Mouse (Mus musculus) small intestine, adult 2 months (tissue): ENCODE results near the gene Flvcr1.
"Not testable (repeated sequence)": the region's sequence is repeated elsewhere in the genome, so short reads cannot be mapped to it uniquely, and the experiment has no call there.

ENCODE experiments used
- CTCF ChIP-seq: fragments of 200-500 bp; IDR thresholded peaks from 2 replicates; pipeline ENCODE4 v1.5.1; 2012; ENCODE audit warnings: low read depth, mild to moderate bottlenecking, control low read depth, inconsistent platforms, low read length, moderate library complexity, mixed read lengths; ENCODE audit not compliant: insufficient replicate concordance, insufficient read length; ENCODE audit errors: extremely low read depth
- POLR2A ChIP-seq: fragments of 200-500 bp; IDR thresholded peaks from 2 replicates; pipeline ENCODE4 v1.6.1; 2012; ENCODE audit warnings: low read depth, mild to moderate bottlenecking, control low read depth, inconsistent platforms, low read length, moderate library complexity

DNA sequence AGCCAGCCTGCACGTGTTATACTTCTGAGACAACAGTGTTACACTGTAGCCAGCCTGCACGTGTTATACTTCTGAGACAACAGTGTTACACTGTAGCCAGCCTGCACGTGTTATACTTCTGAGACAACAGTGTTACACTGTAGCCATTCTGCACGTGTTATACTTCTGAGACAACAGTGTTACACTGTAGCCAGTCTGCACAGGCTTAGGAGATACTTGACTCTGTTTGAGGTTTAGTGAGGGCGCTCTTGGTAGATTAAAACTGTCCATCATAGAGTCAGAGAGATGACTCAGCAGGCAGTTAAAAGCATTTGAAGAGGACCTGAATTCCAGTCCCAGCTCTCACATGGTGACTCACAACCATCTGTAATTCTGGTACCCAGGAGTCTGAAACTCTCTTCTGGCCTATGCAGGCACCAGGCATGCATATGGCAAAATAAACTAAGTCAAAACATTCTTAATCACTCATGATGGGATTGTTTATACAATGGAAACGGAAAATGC is 5.0 kb upstream of the Flvcr1 start:
- TF ChIP-seq CTCF, POLR2A: not testable (repeated sequence)
